Mouse (Mus musculus) cortical plate, adult 2 months (tissue): ENCODE data around the gene Srebf2.

ENCODE experiments used
- CTCF ChIP-seq: fragments of 200-500 bp; IDR thresholded peaks from 2 replicates; pipeline ENCODE4 v1.5.1; 2011; ENCODE audit warnings: mild to moderate bottlenecking, control low read depth, low read length; ENCODE audit not compliant: insufficient read depth; ENCODE audit errors: extremely low read depth
- POLR2A ChIP-seq: fragments of 200-500 bp; IDR thresholded peaks from 2 replicates; pipeline ENCODE4 v1.6.1; 2011; ENCODE audit warnings: mild to moderate bottlenecking, low read length, control low read depth; ENCODE audit not compliant: insufficient read depth; ENCODE audit errors: extremely low read depth

GRCm38 (mm10) chr15:82150042-82150441 is 3.1 kb downstream of the Srebf2 start:
- TF ChIP-seq POLR2A (no peak), CTCF (no peak)
